Mouse (Mus musculus) leukemia stem cell, adult 10-12 weeks (primary cell): ENCODE data around the gene Vmn1r204. TPM values are rescaled to one million over a fixed set of nuclear protein-coding genes. Genes with fewer than 3 reads are reported as not detected.

Source experiments
- polyA plus RNA-seq: library from polyadenylated mRNA; stranded (reverse); fragments of >175 nt; gene quantifications from 2 replicates; pipeline ENCODE4 v1.2.3, GENCODE M21; 2012; ENCODE audit warnings: low replicate concordance

Gene Vmn1r204
- polyA plus RNA-seq = 0.27 TPM in 1 of 2 replicates, not detected in the other

DNA sequence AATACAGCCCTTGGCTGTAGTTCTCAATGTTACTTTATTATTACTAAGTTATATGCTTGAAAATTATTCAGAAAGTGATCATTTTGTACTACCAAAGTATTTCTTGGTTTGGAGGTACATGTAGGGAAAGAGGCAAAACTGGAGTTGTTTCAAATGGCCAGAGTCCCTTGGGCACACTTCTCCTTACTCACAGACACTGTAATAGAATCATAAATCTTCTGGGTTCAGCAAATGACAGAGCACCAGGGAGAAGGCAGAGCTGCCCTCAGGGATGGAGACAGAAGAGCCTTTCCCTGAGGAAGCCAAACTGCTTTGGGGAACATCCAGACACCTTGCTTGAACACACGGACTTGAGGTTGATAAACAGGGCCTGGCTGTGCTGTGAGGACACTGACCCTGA lies at the start of gene Vmn1r204:
Vmn1r204 (plus strand) TSS at position 301 of the 400 bp plus-strand sequence.

GRCm38 (mm10) chr13:22505281-22505680 lies 47.7 kb upstream of the Vmn1r204 start, which contains the start of gene Vmn1r202:
Vmn1r202 (minus strand) TSS chr13:22505381.

DNA sequence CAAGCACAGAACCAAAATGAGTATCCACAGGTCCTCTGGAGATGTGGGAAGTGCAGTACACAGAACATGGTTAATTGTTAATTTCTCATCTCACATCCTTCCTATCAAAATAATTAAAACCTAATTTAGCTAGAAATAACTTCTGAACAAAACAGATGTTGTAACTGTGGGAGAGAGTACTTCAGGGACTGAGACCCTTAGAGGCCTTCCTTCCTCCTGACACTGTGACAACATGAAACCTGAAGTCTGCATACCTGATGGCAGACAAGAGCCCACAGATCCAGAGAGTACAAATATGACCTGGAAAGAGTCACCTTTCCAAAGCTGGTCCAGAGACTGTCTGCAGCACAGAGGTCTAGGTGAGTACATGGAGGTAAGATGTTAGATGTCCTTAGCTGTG lies 35.2 kb upstream of the Vmn1r204 start, which contains the start of gene Vmn1r203:
Vmn1r203 (plus strand) TSS at position 301 of the 400 bp plus-strand sequence.

GRCm38 (mm10) chr13:22592900-22593299 lies 39.9 kb downstream of the Vmn1r204 start, which contains the start of gene Vmn1r205:
Vmn1r205 (minus strand) TSS chr13:22593000.

Other genes with a start within 250 kb of the Vmn1r204 start
- gene Vmn1r197, start 228.6 kb upstream of the Vmn1r204 start, polyA plus RNA-seq = not detected in 2 replicates
- gene Vmn1r198, start 202.8 kb upstream of the Vmn1r204 start, polyA plus RNA-seq = not detected in 2 replicates
- not detected in 2 replicates for gene Vmn1r199, start 173.4 kb upstream of the Vmn1r204 start, polyA plus RNA-seq
- not detected in 2 replicates for gene Vmn1r200, start 162.8 kb upstream of the Vmn1r204 start, polyA plus RNA-seq
- gene Vmn1r201, start 81.3 kb upstream of the Vmn1r204 start, polyA plus RNA-seq = not detected in 2 replicates
- gene Vmn1r202, start 47.8 kb upstream of the Vmn1r204 start, polyA plus RNA-seq = not detected in 2 replicates
- gene Vmn1r203, start 35.1 kb upstream of the Vmn1r204 start, polyA plus RNA-seq = not detected in 2 replicates
- gene Vmn1r205, start 39.8 kb downstream of the Vmn1r204 start, polyA plus RNA-seq = not detected in 2 replicates
- not detected in 2 replicates for gene Vmn1r206, start 71.1 kb downstream of the Vmn1r204 start, polyA plus RNA-seq
- 0.07 TPM in 1 of 2 replicates, not detected in the other for gene Vmn1r207-ps, start 176.4 kb downstream of the Vmn1r204 start, polyA plus RNA-seq
- not detected in 2 replicates for gene Vmn1r208, start 224.2 kb downstream of the Vmn1r204 start, polyA plus RNA-seq